Mouse (Mus musculus): ENCODE results near the gene Csmd2. TPM values are rescaled to one million over a fixed set of nuclear protein-coding genes. Genes with fewer than 3 reads are reported as not detected.

The Csmd2 gene
- polyA plus RNA-seq, 1 experiment: not detected

DNA sequence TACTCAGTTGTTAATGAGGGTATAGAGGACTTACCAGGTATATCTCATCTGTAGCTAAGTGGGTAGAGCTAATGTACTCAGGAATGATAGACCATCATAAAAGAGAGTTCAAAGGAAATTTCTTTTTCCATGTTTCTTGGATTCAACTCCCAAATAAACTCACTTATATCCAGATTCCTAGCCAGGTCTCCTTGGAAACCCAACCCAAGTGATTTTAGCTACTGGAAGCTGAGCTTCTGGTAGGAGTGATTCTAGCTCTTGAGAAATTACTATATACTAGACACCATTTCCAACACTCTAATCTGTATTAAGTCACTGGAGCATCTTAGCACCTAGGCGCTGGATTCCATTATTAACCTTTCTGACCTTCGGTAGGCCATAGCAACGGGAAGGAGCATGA lies 100.6 kb downstream of the Csmd2 start:
- Histone ChIP-seq H3K4me3 (replicated peaks; ENCODE audit: extremely low read depth, low read depth, low read length) (no peak overlapping the region), H3K4me1 (ENCODE audit: control insufficient read depth, insufficient read depth, low read length) (no peaks in the 10 kb centered on the region)
- DNase-seq: no peak
- 73% methylated on average over 3 of the region's 3 CpGs for WGBS
- TF ChIP-seq CTCF (IDR thresholded peaks at IDR 0.05; ENCODE audit: insufficient read depth, low read length) (no peak), POLR2A (IDR thresholded peaks at IDR 0.05; ENCODE audit: borderline replicate concordance, extremely low read depth, low read depth, low read length) (no peak)

DNA sequence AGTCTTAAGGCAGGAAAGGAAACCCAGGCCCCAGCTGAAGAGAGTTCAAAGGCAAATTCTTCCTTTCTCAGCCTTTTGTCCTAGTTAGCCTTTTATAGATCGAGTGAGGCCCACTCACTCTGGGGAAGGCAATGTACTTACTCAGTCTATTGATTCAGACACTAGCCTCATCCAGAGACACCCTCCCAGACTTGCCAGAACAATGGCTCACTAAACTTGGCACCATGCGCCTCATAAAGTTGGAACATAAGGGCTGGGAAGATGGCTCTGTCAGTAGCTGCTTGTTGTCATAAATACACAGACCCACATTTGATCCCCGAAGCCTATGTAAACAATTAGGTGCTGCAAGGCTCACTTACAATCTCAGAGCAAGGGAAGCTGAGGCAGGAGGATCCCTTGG lies 104.3 kb downstream of the Csmd2 start:
- no peak for DNase-seq
- Histone ChIP-seq H3K4me3 (replicated peaks; ENCODE audit: extremely low read depth, low read depth, low read length) (no peak overlapping the region), H3K4me1 (ENCODE audit: control insufficient read depth, insufficient read depth, low read length) (no peaks in the 10 kb centered on the region)
- TF ChIP-seq POLR2A (IDR thresholded peaks at IDR 0.05; ENCODE audit: borderline replicate concordance, extremely low read depth, low read depth, low read length): no peak
- TF ChIP-seq CTCF (IDR thresholded peaks at IDR 0.05; ENCODE audit: insufficient read depth, low read length): no peak
- whole genome bisulfite sequencing: 76% methylated on average over 3 of the region's 3 CpGs

DNA sequence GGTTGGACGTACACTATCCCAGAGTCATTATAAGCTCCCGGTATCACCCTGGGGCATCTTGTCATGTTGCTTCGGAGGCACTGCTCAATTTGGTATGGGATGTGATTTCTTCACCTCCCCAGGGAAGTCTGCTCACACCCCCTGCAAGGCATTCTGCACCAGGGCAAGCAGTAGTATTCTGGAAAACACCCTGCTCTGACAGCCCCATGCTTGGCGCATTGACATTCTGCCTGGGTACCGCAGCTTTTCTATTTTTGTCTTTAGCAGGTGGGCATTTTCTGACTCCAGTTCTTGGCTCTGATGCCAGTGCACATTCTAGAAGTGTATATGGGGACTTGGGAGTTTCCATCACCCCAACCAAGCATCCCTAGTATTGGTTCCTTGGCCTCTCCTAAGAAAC lies 111.9 kb downstream of the Csmd2 start:
- H3K4me1 ChIP-seq (ENCODE audit: control insufficient read depth, insufficient read depth, low read length): no peaks in the 10 kb centered on the region
- 80% methylated on average over 5 of the region's 5 CpGs for WGBS
- H3K4me3 ChIP-seq (replicated peaks; ENCODE audit: extremely low read depth, low read depth, low read length): no peak overlapping the region
- TF ChIP-seq POLR2A (IDR thresholded peaks at IDR 0.05; ENCODE audit: borderline replicate concordance, extremely low read depth, low read depth, low read length) (no peak), CTCF (IDR thresholded peaks at IDR 0.05; ENCODE audit: insufficient read depth, low read length) (no peak)
- no peak for DNase-seq

DNA sequence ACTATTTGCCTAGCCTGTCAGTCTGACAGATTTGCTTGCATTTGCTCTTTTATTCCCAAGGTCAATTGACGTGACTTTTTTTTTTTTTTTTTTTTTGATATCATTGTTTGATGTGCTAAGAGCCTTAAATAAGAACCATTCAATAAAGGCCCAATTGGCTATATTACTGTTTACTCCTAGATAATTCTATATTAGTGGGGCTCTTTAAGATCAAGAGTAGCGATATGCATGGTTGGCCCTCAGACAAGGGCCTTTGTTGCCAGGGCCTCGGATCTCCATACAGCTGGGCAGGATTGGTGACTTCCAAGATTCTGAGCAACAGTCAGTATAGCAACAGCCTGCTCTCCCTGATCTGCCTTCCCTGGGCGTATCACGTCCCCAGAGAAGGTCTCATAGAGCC lies 112.9 kb downstream of the Csmd2 start:
- Histone ChIP-seq H3K4me1 (ENCODE audit: control insufficient read depth, insufficient read depth, low read length) (no peaks in the 10 kb centered on the region), H3K4me3 (replicated peaks; ENCODE audit: extremely low read depth, low read depth, low read length) (no peak overlapping the region)
- TF ChIP-seq CTCF (IDR thresholded peaks at IDR 0.05; ENCODE audit: insufficient read depth, low read length) (no peak), POLR2A (IDR thresholded peaks at IDR 0.05; ENCODE audit: borderline replicate concordance, extremely low read depth, low read depth, low read length) (no peak)
- no peak for DNase-seq
- WGBS: 63% methylated on average over 5 of the region's 5 CpGs

DNA sequence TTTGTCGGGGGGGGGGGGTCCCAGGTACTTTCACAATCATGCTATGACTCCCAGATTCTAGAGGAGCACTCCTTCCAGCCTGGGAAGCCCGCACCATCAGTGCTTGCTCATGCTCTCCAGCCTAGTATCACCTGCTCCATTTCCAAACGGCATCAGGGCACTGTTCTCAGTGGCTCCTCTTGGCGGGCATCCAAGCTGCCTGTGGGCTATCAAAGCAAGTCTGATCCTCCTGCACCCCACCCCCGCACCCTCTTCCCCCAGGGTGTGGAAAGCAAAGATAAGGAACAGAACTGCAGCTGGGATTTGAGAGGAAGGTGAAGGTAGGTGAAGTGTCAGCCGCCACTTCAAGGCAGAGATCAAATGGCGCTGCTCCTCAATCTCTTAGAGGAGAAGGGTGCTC lies 128.7 kb downstream of the Csmd2 start:
- Histone ChIP-seq H3K4me3 (replicated peaks; ENCODE audit: extremely low read depth, low read depth, low read length) (no peak overlapping the region), H3K4me1 (ENCODE audit: control insufficient read depth, insufficient read depth, low read length) (no peaks in the 10 kb centered on the region)
- WGBS: 36% methylated on average over 7 of the region's 7 CpGs
- no peak for TF ChIP-seq CTCF (IDR thresholded peaks at IDR 0.05; ENCODE audit: insufficient read depth, low read length)
- no peak for DNase-seq

DNA sequence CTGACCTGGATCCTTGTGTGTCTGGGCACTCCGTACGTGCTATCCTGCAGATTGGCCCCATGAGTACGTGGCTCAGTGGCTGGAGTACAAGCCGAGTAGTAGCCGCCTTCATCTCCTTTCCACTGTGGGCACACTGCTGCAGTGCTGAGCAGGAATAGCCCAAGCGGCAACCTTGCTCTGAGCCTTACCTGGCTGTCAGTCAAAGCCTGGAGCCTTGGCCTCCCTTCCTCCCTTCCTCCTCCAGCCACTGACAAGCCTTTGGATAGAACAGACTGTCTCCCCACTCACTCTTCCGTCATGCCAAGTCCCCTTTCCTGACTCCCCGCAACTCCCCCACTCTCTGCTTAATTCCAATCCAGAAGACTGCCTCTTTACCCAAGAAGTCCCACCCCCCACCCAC lies 135.6 kb downstream of the Csmd2 start:
- whole genome bisulfite sequencing: 61% methylated on average over 8 of the region's 8 CpGs
- TF ChIP-seq POLR2A (IDR thresholded peaks at IDR 0.05; ENCODE audit: borderline replicate concordance, extremely low read depth, low read depth, low read length) (no peak), CTCF (IDR thresholded peaks at IDR 0.05; ENCODE audit: insufficient read depth, low read length) (no peak)
- Histone ChIP-seq H3K4me3 (replicated peaks; ENCODE audit: extremely low read depth, low read depth, low read length) (no peak overlapping the region), H3K4me1 (ENCODE audit: control insufficient read depth, insufficient read depth, low read length) (no peaks in the 10 kb centered on the region)
- no peak for DNase-seq

DNA sequence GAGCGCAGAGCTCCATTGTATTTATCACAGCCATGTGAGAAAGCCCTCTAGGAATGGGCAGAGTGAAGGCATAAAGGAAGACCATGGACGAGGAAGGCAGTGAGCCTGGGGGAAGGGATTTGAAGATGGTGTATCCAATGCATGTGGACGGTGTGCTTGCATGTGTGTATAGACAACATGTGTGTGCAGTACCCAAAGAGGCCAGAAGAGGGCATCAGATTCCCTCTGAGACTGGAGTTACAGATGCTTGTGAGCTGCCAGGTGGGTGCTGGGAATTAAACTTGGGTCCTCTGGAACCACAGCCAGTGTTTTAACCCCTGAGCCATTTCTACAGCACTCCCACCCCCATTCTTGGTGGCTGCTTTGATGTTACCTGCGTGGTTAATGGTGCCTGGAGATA lies 137.1 kb downstream of the Csmd2 start:
- no peak for TF ChIP-seq POLR2A (IDR thresholded peaks at IDR 0.05; ENCODE audit: borderline replicate concordance, extremely low read depth, low read depth, low read length)
- TF ChIP-seq CTCF (IDR thresholded peaks at IDR 0.05; ENCODE audit: insufficient read depth, low read length): no peak
- Histone ChIP-seq H3K4me1 (ENCODE audit: control insufficient read depth, insufficient read depth, low read length) (no peaks in the 10 kb centered on the region), H3K4me3 (replicated peaks; ENCODE audit: extremely low read depth, low read depth, low read length) (no peak overlapping the region)
- DNase-seq: no peak
- WGBS: 80% methylated on average over 4 of the region's 4 CpGs

DNA sequence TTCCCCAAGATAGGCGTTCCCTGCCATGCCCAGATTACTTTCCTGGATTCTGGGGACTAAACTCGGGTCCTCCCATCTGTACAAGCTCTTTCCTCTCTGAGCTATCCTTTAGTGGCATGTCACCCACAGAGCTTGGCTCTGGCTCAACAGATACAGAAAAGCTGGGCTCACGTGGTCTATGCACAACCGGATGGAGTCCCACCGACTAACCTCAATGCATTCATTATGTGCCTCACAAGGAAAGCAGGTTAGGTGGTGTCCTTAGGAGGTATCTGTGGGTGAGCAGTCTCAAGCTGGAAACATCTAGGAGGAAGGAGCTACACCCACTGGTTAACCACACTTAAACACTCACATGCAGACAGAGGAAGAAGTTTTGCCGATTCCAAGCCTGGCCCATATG lies 140.9 kb downstream of the Csmd2 start:
- WGBS: 69% methylated on average over 6 of the region's 6 CpGs
- TF ChIP-seq CTCF (IDR thresholded peaks at IDR 0.05; ENCODE audit: insufficient read depth, low read length): no peak
- TF ChIP-seq POLR2A (IDR thresholded peaks at IDR 0.05; ENCODE audit: borderline replicate concordance, extremely low read depth, low read depth, low read length): no peak
- no peak for DNase-seq
- Histone ChIP-seq H3K4me3 (replicated peaks; ENCODE audit: extremely low read depth, low read depth, low read length) (no peak overlapping the region), H3K4me1 (ENCODE audit: control insufficient read depth, insufficient read depth, low read length) (no peaks in the 10 kb centered on the region)

DNA sequence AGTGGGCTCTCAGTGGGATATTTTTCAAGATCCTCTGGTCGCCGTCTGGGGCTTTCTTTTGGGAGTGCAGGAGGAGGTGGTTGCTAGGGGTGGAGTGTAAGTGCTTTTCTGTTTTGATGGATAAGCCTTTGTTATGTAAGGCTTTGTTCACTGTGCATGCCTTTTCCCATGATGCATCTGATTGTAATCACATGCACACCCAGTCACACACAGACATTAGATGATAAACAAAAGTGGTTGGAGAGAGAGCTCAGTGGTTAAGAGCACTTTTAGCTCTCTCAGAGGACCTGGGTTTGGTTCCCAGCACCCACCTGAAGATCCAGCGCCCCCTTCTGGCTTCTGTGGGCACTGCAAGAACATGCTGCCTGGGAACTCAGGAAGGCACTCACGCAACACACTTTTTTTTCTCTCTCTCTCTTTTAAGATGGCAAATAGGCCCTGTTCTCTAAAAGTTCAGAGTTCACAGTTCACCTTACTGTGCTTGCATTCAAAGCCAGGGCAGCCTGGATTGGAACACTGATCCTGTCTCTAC lies 143.0 kb downstream of the Csmd2 start:
- TF ChIP-seq CTCF (IDR thresholded peaks at IDR 0.05; ENCODE audit: insufficient read depth, low read length) (no peak), POLR2A (IDR thresholded peaks at IDR 0.05; ENCODE audit: borderline replicate concordance, extremely low read depth, low read depth, low read length) (no peak)
- 68% methylated on average over 4 of the region's 4 CpGs for WGBS
- no peaks in the 10 kb centered on the region for H3K4me1 ChIP-seq (ENCODE audit: control insufficient read depth, insufficient read depth, low read length)

DNA sequence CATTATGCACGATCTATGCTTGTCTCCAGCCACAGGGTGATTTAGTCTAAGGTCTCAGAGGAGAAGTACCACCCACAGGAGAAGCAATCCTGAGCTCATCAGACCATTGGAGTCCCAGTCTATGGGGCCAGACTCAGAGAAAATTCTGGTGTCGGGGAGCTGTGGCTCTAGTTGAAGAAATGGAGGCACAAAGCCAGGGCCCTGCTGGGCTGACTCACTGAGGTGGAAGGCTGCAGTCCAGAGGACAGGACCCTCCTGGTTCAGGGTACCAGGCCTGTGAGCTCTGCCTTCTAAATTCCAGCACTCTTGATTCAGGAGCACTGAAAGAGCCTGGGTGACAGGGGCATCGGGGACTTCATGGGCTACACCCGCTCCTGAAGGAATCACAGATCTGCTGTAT lies 144.0 kb downstream of the Csmd2 start:
- no peak for TF ChIP-seq CTCF (IDR thresholded peaks at IDR 0.05; ENCODE audit: insufficient read depth, low read length)
- no peak for TF ChIP-seq POLR2A (IDR thresholded peaks at IDR 0.05; ENCODE audit: borderline replicate concordance, extremely low read depth, low read depth, low read length)
- no peak overlapping the region for H3K4me3 ChIP-seq (replicated peaks; ENCODE audit: extremely low read depth, low read depth, low read length)
- no peak for DNase-seq
- 85% methylated on average over 4 of the region's 4 CpGs for WGBS
- H3K4me1 ChIP-seq (ENCODE audit: control insufficient read depth, insufficient read depth, low read length): no peaks in the 10 kb centered on the region

More for the DNA sequence above, 143.0 kb downstream of the Csmd2 start:
- no peak for DNase-seq
- H3K4me3 ChIP-seq (replicated peaks; ENCODE audit: extremely low read depth, low read depth, low read length): no peak overlapping the region

Data from lung, adult 2 months (tissue).